In the genomic region with DNA sequence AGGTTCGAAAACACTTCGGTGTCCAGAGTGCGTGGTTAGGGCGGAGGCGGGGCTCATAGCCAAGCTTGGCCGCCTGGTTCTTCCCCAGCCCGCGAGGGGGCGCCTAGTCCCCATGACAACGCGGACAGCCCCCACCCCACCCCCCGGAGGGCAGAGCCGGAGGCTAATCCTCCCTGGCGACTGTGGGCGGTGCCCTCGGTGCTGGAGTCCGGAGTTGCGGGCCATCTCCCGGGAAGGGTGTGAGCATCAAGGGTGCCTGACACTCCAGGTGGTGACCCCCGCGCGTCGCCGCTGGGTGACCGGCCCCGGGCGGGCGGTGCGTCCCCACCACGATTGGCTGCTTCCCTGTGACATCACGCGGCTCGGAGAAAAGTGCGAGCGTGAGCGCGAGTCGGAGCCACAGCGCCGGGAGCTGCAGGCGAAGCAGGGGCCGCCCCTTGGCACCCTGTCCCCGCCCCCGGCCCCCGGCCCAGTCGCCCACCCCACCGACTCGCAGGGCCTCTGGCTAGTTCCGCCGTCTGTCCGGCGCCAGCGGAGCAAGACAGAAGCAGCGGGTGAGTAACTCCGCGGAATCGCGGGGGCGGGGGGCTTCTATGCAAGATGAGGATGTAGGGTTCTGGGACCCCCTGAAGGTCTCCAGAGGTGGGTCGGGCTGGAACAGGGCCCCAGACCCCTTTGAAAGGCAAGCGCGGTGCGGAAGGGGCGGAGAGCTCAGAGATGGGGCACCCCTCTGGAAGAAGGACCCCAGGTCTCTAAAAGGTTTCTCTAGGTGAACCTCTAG, we compare ENCODE assay signal across 8 mouse cellular contexts. TPM values are rescaled to one million over a fixed set of nuclear protein-coding genes. Genes with fewer than 3 reads are reported as not detected.
A peak's percentile ranks its signal among the peaks of the same experiment; 100 is the strongest.
DNase-seq lines count a peak whose midpoint lies in the region; ATAC-seq and TF ChIP-seq lines count a peak whose summit lies in the region.
"Had no signal": no experiment of that assay in that cellular context is flagged by ENCODE, and none has a peak within 500 bp of the region (broad histone marks: within the 10 kb centered on the region; RNA-seq: fewer than 3 reads in every experiment).

No protein-coding gene starts in this region.

- POLR2A ChIA-PET in Patski (lab: Charles Lee) = interaction anchor here (0.6 kb wide), 1 partner anchor 62 kb away, joined by 4 read pairs; no protein-coding TSS in a partner anchor

- peaks cover 24% of the 10 kb centered on the region for H3K36me3 ChIP-seq in limb, embryonic 13.5 days
- peaks cover 19% of the 10 kb centered on the region for H3K36me3 ChIP-seq in midbrain, postnatal 0 days (ENCODE audit: insufficient read depth, low read length)

- H3K4me1 ChIP-seq in limb, embryonic 13.5 days = peaks cover 35% of the 10 kb centered on the region
- 0 out of 2 replicates have a peak, but pooled peaks cover 5% of the 10 kb centered on the region for H3K4me1 ChIP-seq in midbrain, postnatal 0 days (ENCODE audit: insufficient read depth, low read length)

- peak; percentile 40 for ATAC-seq in Patski
- ATAC-seq in limb, embryonic 13.5 days (ENCODE audit: low FRiP score, low read depth) = peak; percentile 48; the same call in 1 of the 2 replicates
- peak; percentile 59 for ATAC-seq in midbrain, postnatal 0 days (ENCODE audit: low FRiP score)

- H3K9ac ChIP-seq in limb, embryonic 13.5 days = peak overlapping the region; percentile 54
- H3K9ac ChIP-seq in midbrain, postnatal 0 days (replicated peaks; ENCODE audit: low read length, poor library complexity, severe bottlenecking) = peak overlapping the region; percentile 50

- peak overlapping the region; percentile 94 for H3K4me2 ChIP-seq in limb, embryonic 13.5 days (replicated peaks)
- peak overlapping the region; percentile 82 for H3K4me2 ChIP-seq in midbrain, postnatal 0 days (ENCODE audit: low read depth, low read length, poor library complexity, severe bottlenecking)

- H3K27ac ChIP-seq in limb, embryonic 13.5 days = no peak overlapping the region
- H3K27ac ChIP-seq in midbrain, postnatal 0 days (ENCODE audit: low read depth, low read length) = no peak overlapping the region

- CTCF ChIA-PET in Patski (lab: Charles Lee) = no interaction called here

- TF ChIP-seq CTCF in Patski (IDR thresholded peaks at IDR 0.05) = no peak
- peak; percentile 69 for TF ChIP-seq CTCF in midbrain, postnatal 0 days (IDR thresholded peaks at IDR 0.05)

- in situ Hi-C loops in Patski (cut with MboI; ENCODE audit: low pct_unique_long_range_greater_than_20kb) = no loop called here

- under 1% methylated on average over 64 of the region's 64 CpGs for WGBS in limb, embryonic 13.5 days
- under 1% methylated on average over 56 of the region's 64 CpGs for WGBS in midbrain, postnatal 0 days

- DNase-seq in Patski (ENCODE audit: low read depth, low spot score) = no peak
- peak; percentile 53 for DNase-seq in cerebellum, adult 9-10 months
- DNase-seq in frontal cortex, postnatal 10 days (ENCODE audit: low spot score in 2 of 2) = peak; percentile 80 to 83
- peak; percentile 43 for DNase-seq in kidney, adult 18-20 months
- DNase-seq in midbrain, postnatal 0 days (ENCODE audit: low spot score) = peak; percentile 71
- peak; percentile 77 for DNase-seq in testis, postnatal 10 days (ENCODE audit: low spot score)

- peak overlapping the region; percentile 58 for H3K4me3 ChIP-seq in limb, embryonic 13.5 days
- H3K4me3 ChIP-seq in midbrain, postnatal 0 days (ENCODE audit: low read depth, low read length) = peak overlapping the region; percentile 55

- H3K27me3 ChIP-seq in Patski = peaks cover 12% of the 10 kb centered on the region
- peaks cover 64% of the 10 kb centered on the region for H3K27me3 ChIP-seq in limb, embryonic 13.5 days
- H3K27me3 ChIP-seq in midbrain, postnatal 0 days (ENCODE audit: insufficient read depth, low read length) = peaks cover 28% of the 10 kb centered on the region

- H3K9me3 ChIP-seq in limb, embryonic 13.5 days = no peaks in the 10 kb centered on the region
- H3K9me3 ChIP-seq in midbrain, postnatal 0 days (ENCODE audit: low read length) = no peaks in the 10 kb centered on the region

RNA-seq across cellular contexts. Expression of gene Chrm4, which starts 5.1 kb away (rescaled TPM):
- polyA plus RNA-seq in Patski (2021) = not detected
- polyA plus RNA-seq in limb, embryonic 13.5 days (2015; fragmentation: Nextera tagmentation; extraction: Ambion mirVana) = 0.38 and 0.78 TPM in 2 replicates
- 1.8 and 4.0 TPM in 2 replicates for total RNA-seq in midbrain, postnatal 0 days (2014; rRNA removed)
- polyA plus RNA-seq in midbrain, postnatal 0 days (2015; fragmentation: Nextera tagmentation; extraction: Ambion mirVana) = 0.25 and 0.34 TPM in 2 replicates

RNA-seq across cellular contexts. Expression of gene Mdk, which starts 10.1 kb away (rescaled TPM):
- 0.13 TPM for polyA plus RNA-seq in Patski (2021)
- 1,939 and 1,982 TPM in 2 replicates for polyA plus RNA-seq in limb, embryonic 13.5 days (2015; fragmentation: Nextera tagmentation; extraction: Ambion mirVana)
- 39.0 and 40.8 TPM in 2 replicates for total RNA-seq in midbrain, postnatal 0 days (2014; rRNA removed)
- polyA plus RNA-seq in midbrain, postnatal 0 days (2015; fragmentation: Nextera tagmentation; extraction: Ambion mirVana) = 71.0 and 71.4 TPM in 2 replicates

RNA-seq across cellular contexts. Expression of gene Gm9821, which starts 23.5 kb away (rescaled TPM):
- 0.69 TPM for polyA plus RNA-seq in Patski (2021)
- 0.27 and 0.61 TPM in 2 replicates for polyA plus RNA-seq in limb, embryonic 13.5 days (2015; fragmentation: Nextera tagmentation; extraction: Ambion mirVana)
- total RNA-seq in midbrain, postnatal 0 days (2014; rRNA removed) = 0.11 TPM in 1 of 2 replicates, not detected in the other
- 0.14 TPM in 1 of 2 replicates, not detected in the other for polyA plus RNA-seq in midbrain, postnatal 0 days (2015; fragmentation: Nextera tagmentation; extraction: Ambion mirVana)
- total RNA-seq: layer of hippocampus, adult 8-10 months had no signal

RNA-seq across cellular contexts. Expression of gene Dgkz, which starts 53.7 kb away (rescaled TPM):
- 38.5 TPM for polyA plus RNA-seq in Patski (2021)
- 33.0 and 34.0 TPM in 2 replicates for polyA plus RNA-seq in limb, embryonic 13.5 days (2015; fragmentation: Nextera tagmentation; extraction: Ambion mirVana)
- 99.8 and 144 TPM in 2 replicates for total RNA-seq in midbrain, postnatal 0 days (2014; rRNA removed)
- 35.1 and 36.6 TPM in 2 replicates for polyA plus RNA-seq in midbrain, postnatal 0 days (2015; fragmentation: Nextera tagmentation; extraction: Ambion mirVana)

Comparison
In these comparisons a context has a peak if more than half of its experiments do, and no peak if none do; other contexts are left out.
1. RNA of gene Mdk, which starts 10.1 kb away (polyA plus RNA-seq): 1,939 to 1,982 TPM in limb, embryonic 13.5 days and 71.0 to 71.4 TPM in midbrain, postnatal 0 days; 0.13 TPM in Patski (single experiment); every median in the first group is over 10 times any median in the second.
2. Peak in every context shown above with its lines, with median percentiles within 50 percentile points of each other: ATAC-seq.